Mouse (Mus musculus) brain, embryonic 14.5 days (tissue): ENCODE data around the gene Cd27.

Experiments
- CTCF ChIP-seq: fragments of 200-500 bp; IDR thresholded peaks from 2 replicates; pipeline ENCODE4 v1.5.1; 2012; ENCODE audit warnings: inconsistent platforms, mild to moderate bottlenecking, moderate library complexity, borderline replicate concordance; ENCODE audit not compliant: insufficient read depth, insufficient read length; ENCODE audit errors: extremely low read depth
- POLR2A ChIP-seq: fragments of 200-500 bp; IDR thresholded peaks from 2 replicates; pipeline ENCODE4 v1.6.1; 2012; ENCODE audit warnings: mild to moderate bottlenecking, inconsistent platforms, borderline replicate concordance; ENCODE audit not compliant: poor library complexity, insufficient read depth, insufficient read length, severe bottlenecking; ENCODE audit errors: extremely low read depth

DNA sequence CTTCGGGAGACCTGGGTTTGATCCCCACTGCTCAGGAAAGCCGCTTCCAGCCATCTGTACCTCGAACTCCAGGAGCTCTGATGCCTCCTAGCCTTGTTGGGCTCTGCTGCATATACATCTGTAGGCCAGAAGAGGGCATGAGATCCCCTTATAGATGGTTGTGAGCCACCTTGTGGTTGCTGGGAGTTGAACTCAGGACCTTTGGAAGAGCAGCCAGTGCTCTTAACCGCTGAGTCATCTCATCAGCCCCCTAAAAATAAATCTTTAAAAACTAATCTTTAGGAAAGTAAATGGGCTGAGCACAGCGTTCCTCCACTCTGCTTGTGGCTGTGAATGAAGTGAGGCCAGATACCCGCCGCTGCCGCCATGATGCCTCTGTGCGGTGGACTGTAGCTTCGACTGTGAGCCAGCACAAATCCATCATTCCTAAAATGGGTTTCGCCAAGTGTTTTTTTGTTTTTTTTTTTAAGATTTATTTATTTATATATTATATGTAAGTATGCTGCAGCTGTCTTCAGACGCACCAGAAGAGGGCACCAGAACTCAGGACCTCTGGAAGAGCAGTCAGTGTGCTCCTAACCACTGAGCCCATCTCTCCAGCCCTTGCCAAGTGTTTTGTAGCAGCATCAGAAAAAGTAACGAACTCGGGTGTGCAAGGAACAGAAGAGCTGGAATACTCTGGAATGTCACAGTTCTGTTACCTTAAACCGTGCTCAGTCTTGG, 38.2 kb upstream of the Cd27 start:
- TF ChIP-seq CTCF (peak; percentile 38; the same call in 1 of the 2 replicates), POLR2A (no peak)
